Comparison of ENCODE assay signal across 10 mouse cellular contexts in the genomic region with DNA sequence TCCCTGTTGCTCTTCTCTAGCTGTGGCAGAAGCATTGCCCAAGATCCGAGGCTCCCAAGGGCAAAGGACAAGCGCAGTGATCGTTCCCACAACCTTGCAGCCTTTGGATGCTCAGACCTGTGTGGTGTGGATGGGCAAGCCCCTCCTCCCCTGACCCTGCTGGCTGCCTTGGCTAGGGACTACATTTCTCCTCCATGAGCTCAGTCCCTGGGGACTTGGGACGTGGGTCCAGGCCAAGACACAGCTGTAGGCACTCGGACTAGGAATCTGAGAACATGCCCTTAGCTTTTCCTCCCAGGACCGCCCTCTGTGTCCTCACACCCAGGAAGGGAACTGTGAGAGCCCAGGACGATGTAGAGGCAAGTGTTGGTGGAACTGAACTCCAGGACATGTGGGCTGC. TPM values are rescaled to one million over a fixed set of nuclear protein-coding genes. Genes with fewer than 3 reads are reported as not detected.
A peak's percentile ranks its signal among the peaks of the same experiment; 100 is the strongest.
DNase-seq lines count a peak whose midpoint lies in the region; ATAC-seq lines count a peak whose summit lies in the region.
"Had no signal": no experiment of that assay in that cellular context is flagged by ENCODE, and none has a peak within 500 bp of the region (broad histone marks: within the 10 kb centered on the region; RNA-seq: fewer than 3 reads in every experiment).

No protein-coding gene starts in this region.

- peaks cover 12% of the 10 kb centered on the region for H3K4me1 ChIP-seq in embryonic facial prominence, embryonic 10.5 days
- no peaks in the 10 kb centered on the region for H3K4me1 ChIP-seq in lung, embryonic 16.5 days (replicated peaks; ENCODE audit: control insufficient read depth, insufficient read depth, low read length)
- H3K4me1 ChIP-seq in midbrain, embryonic 16.5 days (ENCODE audit: control insufficient read depth, insufficient read depth, low read length) = no peaks in the 10 kb centered on the region
- H3K4me1 ChIP-seq: midbrain, embryonic 12.5 days had no signal

- H3K36me3 ChIP-seq in embryonic facial prominence, embryonic 10.5 days (replicated peaks) = no peaks in the 10 kb centered on the region
- H3K36me3 ChIP-seq in lung, embryonic 16.5 days (ENCODE audit: control insufficient read depth, insufficient read depth, low read length) = no peaks in the 10 kb centered on the region
- no peaks in the 10 kb centered on the region for H3K36me3 ChIP-seq in midbrain, embryonic 16.5 days (ENCODE audit: control insufficient read depth, insufficient read depth, low read length)
- H3K36me3 ChIP-seq: midbrain, embryonic 12.5 days had no signal

- no peak overlapping the region for H3K9ac ChIP-seq in lung, embryonic 16.5 days (ENCODE audit: low read length)
- no peak overlapping the region for H3K9ac ChIP-seq in midbrain, embryonic 16.5 days (ENCODE audit: low read depth, low read length)
- H3K9ac ChIP-seq: midbrain, embryonic 12.5 days had no signal

- intact Hi-C loops in heart, postnatal 36 days (cut with DNase I) = no loop called here

- no peaks in the 10 kb centered on the region for H3K27me3 ChIP-seq in embryonic facial prominence, embryonic 10.5 days (replicated peaks; ENCODE audit: low read depth, poor library complexity, severe bottlenecking)
- H3K27me3 ChIP-seq in lung, embryonic 16.5 days (ENCODE audit: control insufficient read depth, insufficient read depth, low read depth, low read length) = no peaks in the 10 kb centered on the region
- no peaks in the 10 kb centered on the region for H3K27me3 ChIP-seq in midbrain, embryonic 16.5 days (ENCODE audit: control insufficient read depth, insufficient read depth, low read depth, low read length)
- H3K27me3 ChIP-seq: midbrain, embryonic 12.5 days had no signal

- peak; percentile 30 to 42 for DNase-seq in cerebellum, postnatal 10 days
- DNase-seq in cerebellum, adult 9-11 months = no peak
- no peak for DNase-seq in embryonic facial prominence, embryonic 10.5 days (ENCODE audit: low spot score)
- DNase-seq in heart, postnatal 36 days = peak; percentile 75 to 78
- no peak for DNase-seq in urinary bladder, adult 2 months (ENCODE audit: low spot score)
- DNase-seq: right cerebral cortex, postnatal 4 days had no signal

- no peak overlapping the region for H3K4me2 ChIP-seq in lung, embryonic 16.5 days (ENCODE audit: low read depth, low read length)
- no peak overlapping the region for H3K4me2 ChIP-seq in midbrain, embryonic 16.5 days (ENCODE audit: low read length)
- H3K4me2 ChIP-seq: midbrain, embryonic 12.5 days had no signal

- no peak overlapping the region for H3K4me3 ChIP-seq in embryonic facial prominence, embryonic 10.5 days
- H3K4me3 ChIP-seq in lung, embryonic 16.5 days (ENCODE audit: low read length) = no peak overlapping the region
- no peak overlapping the region for H3K4me3 ChIP-seq in midbrain, embryonic 16.5 days (ENCODE audit: low read depth, low read length)
- H3K4me3 ChIP-seq: midbrain, embryonic 12.5 days had no signal

- no peaks in the 10 kb centered on the region for H3K9me3 ChIP-seq in embryonic facial prominence, embryonic 10.5 days
- no peaks in the 10 kb centered on the region for H3K9me3 ChIP-seq in lung, embryonic 16.5 days (ENCODE audit: control insufficient read depth, low read length)
- H3K9me3 ChIP-seq in midbrain, embryonic 16.5 days (replicated peaks; ENCODE audit: control insufficient read depth, low read length, poor library complexity, severe bottlenecking) = no peaks in the 10 kb centered on the region
- H3K9me3 ChIP-seq: midbrain, embryonic 12.5 days had no signal

- 62% methylated on average over 7 of the region's 7 CpGs for WGBS in embryonic facial prominence, embryonic 10.5 days
- WGBS in lung, embryonic 16.5 days = 51% methylated on average over 7 of the region's 7 CpGs
- WGBS in midbrain, embryonic 16.5 days = 65% methylated on average over 7 of the region's 7 CpGs

- H3K27ac ChIP-seq in embryonic facial prominence, embryonic 10.5 days (replicated peaks) = 0 out of 2 replicates have a peak overlapping the region, but pooled peaks have one; percentile 1
- peak overlapping the region; percentile 40; the same call in 1 of the 2 replicates for H3K27ac ChIP-seq in lung, embryonic 16.5 days (ENCODE audit: low read length)
- H3K27ac ChIP-seq in midbrain, embryonic 16.5 days (ENCODE audit: low read length) = no peak overlapping the region
- H3K27ac ChIP-seq: midbrain, embryonic 12.5 days had no signal

- peak; percentile 78 for ATAC-seq in lung, embryonic 16.5 days (ENCODE audit: low read depth)
- ATAC-seq in midbrain, embryonic 16.5 days = no peak
- ATAC-seq in megakaryocyte, adult 5-6 weeks (ENCODE audit: poor library complexity, severe bottlenecking) = no peak

RNA-seq across cellular contexts. Expression of gene Notch3, which starts 6.5 kb away (rescaled TPM):
- polyA plus RNA-seq in embryonic facial prominence, embryonic 10.5 days (2016; fragmentation: Nextera tagmentation; extraction: Ambion mirVana) = 23.7 and 24.5 TPM in 2 replicates
- 10 to 100 TPM; 25.1 to 26.4 TPM for total RNA-seq in heart, postnatal 36 days (2021)
- polyA plus RNA-seq in lung, embryonic 16.5 days (2015; fragmentation: Nextera tagmentation; extraction: Ambion mirVana) = 17.1 and 17.3 TPM in 2 replicates
- polyA plus RNA-seq in urinary bladder, adult 2 months (2012; rRNA removed) = 16.1 and 21.5 TPM in 2 replicates
- 6.9 TPM in 2 replicates for polyA plus RNA-seq in midbrain, embryonic 16.5 days (2015; fragmentation: Nextera tagmentation; extraction: Ambion mirVana)
- total RNA-seq in megakaryocyte, adult 5-6 weeks (2015) = 0.18 TPM in 1 of 2 replicates, not detected in the other
- 0.04 and 0.08 TPM in 2 replicates for total RNA-seq in megakaryocyte, adult 5-6 weeks (2017)

RNA-seq across cellular contexts. Expression of gene Ephx3, which starts 16.2 kb away (rescaled TPM):
- 0.12 TPM in 1 of 2 replicates, not detected in the other for polyA plus RNA-seq in embryonic facial prominence, embryonic 10.5 days (2016; fragmentation: Nextera tagmentation; extraction: Ambion mirVana)
- under 1 TPM; 0.92 to 0.97 TPM for total RNA-seq in heart, postnatal 36 days (2021)
- 0.21 and 0.24 TPM in 2 replicates for polyA plus RNA-seq in lung, embryonic 16.5 days (2015; fragmentation: Nextera tagmentation; extraction: Ambion mirVana)
- 3.6 and 4.4 TPM in 2 replicates for polyA plus RNA-seq in urinary bladder, adult 2 months (2012; rRNA removed)
- polyA plus RNA-seq in midbrain, embryonic 16.5 days (2015; fragmentation: Nextera tagmentation; extraction: Ambion mirVana) = 0.09 and 0.24 TPM in 2 replicates
- 0.07 and 0.23 TPM in 2 replicates for total RNA-seq in megakaryocyte, adult 5-6 weeks (2015)
- total RNA-seq in megakaryocyte, adult 5-6 weeks (2017) = 0.20 TPM in 1 of 2 replicates, not detected in the other

Comparison
In these comparisons a context has a peak if more than half of its experiments do, and no peak if none do; other contexts are left out.
1. DNase-seq: peak in cerebellum, postnatal 10 days (2 of 2) and heart, postnatal 36 days (2 of 2); none in cerebellum, adult 9-11 months (single experiment), embryonic facial prominence, embryonic 10.5 days (single experiment) and urinary bladder, adult 2 months (single experiment).